Mouse (Mus musculus): Measurements from ENCODE around the gene Arhgap9.
"Not testable (repeated sequence)": the region's sequence is repeated elsewhere in the genome, so short reads cannot be mapped to it uniquely, and the experiment has no call there.

The Arhgap9 gene

GRCm38 (mm10) chr10:127291881-127292638 is 29.7 kb upstream of the Arhgap9 start:
- DNase-seq (ENCODE audit: low read depth, low spot score), result no peak

- DNase-seq (ENCODE audit: low read depth, low spot score), result no peak
These were observed 28.7 kb upstream of the Arhgap9 start for GRCm38 (mm10) chr10:127292987-127293538.

GRCm38 (mm10) chr10:127293590-127294113 is 28.1 kb upstream of the Arhgap9 start:
- DNase-seq (ENCODE audit: low read depth, low spot score), result no peak

- DNase-seq (ENCODE audit: low read depth, low spot score), result no peak
These were observed 26.8 kb upstream of the Arhgap9 start for GRCm38 (mm10) chr10:127294895-127295510.

GRCm38 (mm10) chr10:127295986-127296794 is 25.6 kb upstream of the Arhgap9 start:
- no peak for DNase-seq (ENCODE audit: low read depth, low spot score)

- DNase-seq (ENCODE audit: low read depth, low spot score), result no peak
These were observed 24.5 kb upstream of the Arhgap9 start for GRCm38 (mm10) chr10:127297015-127297871.

- DNase-seq (ENCODE audit: low read depth, low spot score), result no peak
These were observed 21.4 kb upstream of the Arhgap9 start for GRCm38 (mm10) chr10:127300361-127300760.

- DNase-seq (ENCODE audit: low read depth, low spot score), result no peak
These were observed 18.6 kb upstream of the Arhgap9 start for GRCm38 (mm10) chr10:127303136-127303535.

GRCm38 (mm10) chr10:127309167-127309566 is 12.6 kb upstream of the Arhgap9 start:
- DNase-seq (ENCODE audit: low read depth, low spot score), result not testable (repeated sequence)

- peak; percentile 48 for DNase-seq (ENCODE audit: low read depth, low spot score)
These were observed 11.0 kb upstream of the Arhgap9 start for GRCm38 (mm10) chr10:127310523-127311475.

GRCm38 (mm10) chr10:127311476-127312355 is 10.0 kb upstream of the Arhgap9 start, which contains the start of gene Mars:
Mars (minus strand) TSS chr10:127311786.
- DNase-seq (ENCODE audit: low read depth, low spot score), result peak; percentile 94

- peak; percentile 94 for DNase-seq (ENCODE audit: low read depth, low spot score)
These were observed 9.4 kb upstream of the Arhgap9 start for GRCm38 (mm10) chr10:127312356-127312676.

GRCm38 (mm10) chr10:127312858-127313257 is 8.9 kb upstream of the Arhgap9 start:
- DNase-seq (ENCODE audit: low read depth, low spot score), result no peak

- DNase-seq (ENCODE audit: low read depth, low spot score), result not testable (repeated sequence)
These were observed 8.2 kb upstream of the Arhgap9 start for GRCm38 (mm10) chr10:127313516-127313915.

- DNase-seq (ENCODE audit: low read depth, low spot score), result not testable (repeated sequence)
These were observed 6.8 kb upstream of the Arhgap9 start for GRCm38 (mm10) chr10:127314950-127315349.

- no peak for DNase-seq (ENCODE audit: low read depth, low spot score)
These were observed 4.5 kb upstream of the Arhgap9 start for GRCm38 (mm10) chr10:127317277-127317676.

GRCm38 (mm10) chr10:127318009-127318408 is 3.8 kb upstream of the Arhgap9 start:
- DNase-seq (ENCODE audit: low read depth, low spot score), result no peak

- no peak for DNase-seq (ENCODE audit: low read depth, low spot score)
These were observed 1.8 kb upstream of the Arhgap9 start for GRCm38 (mm10) chr10:127319969-127320368.

- no peak for DNase-seq (ENCODE audit: low read depth, low spot score)
These were observed 414 bp downstream of the Arhgap9 start for GRCm38 (mm10) chr10:127322178-127322577.

Data from forelimb bud, embryonic 11.5 days (tissue).